Mouse (Mus musculus): ENCODE measurements around the gene Rapgef4. TPM values are rescaled to one million over a fixed set of nuclear protein-coding genes. Genes with fewer than 3 reads are reported as not detected.
A peak's percentile ranks its signal among the peaks of the same experiment; 100 is the strongest.

The Rapgef4 gene
- total RNA-seq, 2 experiments from 2014 or later = 152 to 156 TPM

DNA sequence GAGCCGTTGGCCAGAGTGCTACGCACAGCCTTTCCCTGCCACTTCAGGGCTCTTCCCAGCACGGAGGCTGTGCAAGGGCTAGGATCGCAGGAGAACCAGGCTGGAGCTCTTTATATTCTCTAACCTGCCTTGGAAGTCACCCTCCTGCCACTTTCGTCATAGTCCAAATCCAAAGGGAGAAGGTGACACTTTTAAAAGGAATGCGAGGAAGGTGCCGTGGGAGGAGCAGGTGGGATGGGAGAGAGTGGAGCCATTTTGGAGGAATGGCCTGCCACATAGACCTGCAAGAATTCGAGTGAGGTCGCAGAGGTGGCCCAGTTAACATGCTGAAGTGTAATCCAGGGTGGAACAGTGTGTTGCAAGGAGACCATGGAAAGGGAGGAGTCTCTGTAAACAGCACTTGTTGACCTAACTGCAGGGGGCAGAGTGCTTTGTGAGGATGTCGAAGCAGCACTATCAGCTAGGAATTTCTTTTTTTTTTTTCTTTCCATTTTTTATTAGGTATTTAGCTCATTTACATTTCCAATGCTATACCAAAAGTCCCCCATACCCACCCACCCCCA, 94.0 kb downstream of the Rapgef4 start:
- DNase-seq (ENCODE audit: low spot score in 2 of 2) = no peak

DNA sequence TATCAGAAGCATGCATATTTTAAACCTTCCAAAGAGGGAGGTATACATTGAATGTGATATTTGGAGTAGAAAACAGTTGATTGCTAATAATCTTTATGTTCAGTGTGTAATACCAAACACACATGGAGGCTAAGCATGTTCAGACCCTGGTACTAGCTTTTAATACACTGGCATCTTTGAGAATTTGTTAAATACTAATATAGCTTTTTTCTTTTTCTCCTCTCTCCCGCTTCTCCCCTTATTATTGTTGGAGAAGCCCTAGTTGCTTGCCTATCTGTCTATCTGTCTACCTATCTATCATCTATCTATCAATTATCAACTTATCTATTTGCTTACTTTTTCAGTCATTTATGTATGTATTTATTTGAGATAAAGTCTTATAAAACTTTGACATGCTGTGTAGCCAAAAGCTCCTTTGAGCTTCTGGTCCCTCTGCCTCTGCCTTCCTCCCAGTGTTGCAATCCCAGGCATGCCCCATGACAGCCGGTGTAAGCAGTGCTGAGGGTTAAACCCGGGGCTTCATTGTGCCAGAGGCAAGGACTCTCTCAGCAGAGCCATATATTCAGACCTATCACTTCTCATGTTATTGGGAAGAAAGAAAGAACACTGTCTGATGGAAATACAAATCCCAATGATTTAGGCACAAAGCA, 96.6 kb downstream of the Rapgef4 start:
- no peak for DNase-seq (ENCODE audit: low spot score in 2 of 2)

DNA sequence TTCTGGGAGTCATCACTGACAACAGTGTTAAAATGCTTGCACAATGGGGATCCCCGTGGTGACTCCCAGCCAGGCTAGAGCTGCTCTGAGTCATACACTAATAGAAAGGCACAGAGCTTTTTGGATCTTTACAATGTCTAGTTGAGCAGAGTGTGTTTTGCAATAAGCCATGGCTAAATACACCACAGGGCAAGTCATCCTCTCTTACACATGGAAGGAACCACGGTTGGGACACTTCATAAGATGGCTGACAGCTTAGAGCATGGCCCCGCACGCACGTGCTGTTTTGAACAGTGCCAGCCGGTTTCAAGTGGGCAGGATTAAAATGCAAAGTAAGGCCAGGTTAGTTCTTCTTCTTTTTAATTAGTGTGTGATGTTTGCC, 97.1 kb downstream of the Rapgef4 start:
- DNase-seq (ENCODE audit: low spot score in 2 of 2) = no peak

DNA sequence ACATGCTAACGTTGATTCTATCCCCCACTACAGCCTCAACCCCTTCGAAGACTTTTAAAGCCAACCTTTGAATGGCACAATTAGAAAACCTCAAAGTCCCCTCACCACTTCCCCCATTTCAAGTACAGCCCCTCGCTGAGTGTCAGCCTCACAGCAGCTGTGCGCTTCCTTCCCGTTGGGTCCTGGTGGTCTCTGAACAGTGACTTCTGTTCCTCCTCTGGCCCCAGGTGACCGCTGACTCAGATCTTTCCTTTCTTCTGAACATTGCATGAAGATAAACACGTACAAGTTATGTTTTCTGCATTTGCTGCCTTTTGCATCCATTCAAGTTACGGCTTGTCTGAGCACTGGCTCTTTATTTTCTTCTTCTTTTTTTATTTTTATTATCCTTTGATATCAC, 98.1 kb downstream of the Rapgef4 start:
- DNase-seq (ENCODE audit: low spot score in 2 of 2) = no peak

DNA sequence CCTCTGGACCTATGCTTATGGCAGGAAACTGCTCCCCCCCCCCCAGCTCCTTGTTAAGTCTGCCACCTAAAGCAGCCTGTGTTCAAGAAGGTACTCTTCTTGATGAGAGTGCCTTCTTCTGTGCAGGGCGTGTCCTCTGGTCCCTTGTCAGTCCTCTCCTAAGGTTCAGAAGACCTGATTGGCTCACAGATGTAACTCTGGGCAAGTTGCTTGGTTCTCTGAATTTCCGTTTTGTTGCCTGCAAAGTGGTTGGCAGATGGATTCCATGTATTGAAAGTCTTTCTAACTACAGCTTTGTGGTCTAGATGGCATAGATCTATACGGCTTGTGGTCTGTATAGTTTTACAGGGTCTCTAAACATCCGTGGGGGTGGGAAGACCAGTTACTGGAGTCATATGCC, 101.8 kb downstream of the Rapgef4 start:
- no peak for DNase-seq (ENCODE audit: low spot score in 2 of 2)

DNA sequence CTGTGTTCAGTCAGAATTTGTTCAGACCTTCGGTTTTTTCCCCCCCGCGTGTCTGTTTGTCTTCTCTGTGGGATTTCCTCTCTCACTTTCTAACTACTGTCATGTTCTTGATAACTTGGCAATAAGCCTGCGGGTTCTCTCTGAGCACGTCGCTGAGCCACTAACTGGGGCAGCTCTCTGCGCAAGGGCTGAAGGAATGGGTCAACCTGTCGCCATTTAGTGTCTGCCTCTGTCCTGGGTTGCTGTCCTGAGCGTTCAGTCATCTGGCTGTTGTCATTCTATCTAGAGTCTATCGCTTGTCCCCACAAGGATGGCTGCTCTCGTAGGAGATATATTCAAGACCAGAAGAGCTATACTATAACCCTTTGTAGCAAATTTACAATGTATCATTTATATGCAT, 107.8 kb downstream of the Rapgef4 start:
- no peak for DNase-seq (ENCODE audit: low spot score in 2 of 2)

DNA sequence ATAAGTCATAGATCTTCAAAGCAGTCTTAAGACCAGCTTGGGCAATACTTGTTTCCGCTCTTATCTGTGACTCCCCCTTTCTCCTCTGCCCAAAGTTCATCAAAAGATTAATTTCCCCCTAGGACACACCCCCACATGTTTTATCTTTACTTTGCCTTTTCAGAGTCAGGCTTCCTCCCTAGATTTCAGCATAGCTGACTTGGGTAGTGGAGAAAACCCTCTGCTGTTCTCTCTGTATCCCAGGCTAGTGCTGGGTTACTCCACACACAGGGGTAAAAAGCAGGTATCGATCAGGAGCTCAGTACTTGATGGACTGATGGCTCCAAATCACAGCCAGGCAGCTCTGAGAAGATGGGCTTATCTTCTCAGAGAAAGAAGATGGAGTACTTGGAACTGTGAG, 109.0 kb downstream of the Rapgef4 start:
- DNase-seq (ENCODE audit: low spot score in 2 of 2) = no peak

DNA sequence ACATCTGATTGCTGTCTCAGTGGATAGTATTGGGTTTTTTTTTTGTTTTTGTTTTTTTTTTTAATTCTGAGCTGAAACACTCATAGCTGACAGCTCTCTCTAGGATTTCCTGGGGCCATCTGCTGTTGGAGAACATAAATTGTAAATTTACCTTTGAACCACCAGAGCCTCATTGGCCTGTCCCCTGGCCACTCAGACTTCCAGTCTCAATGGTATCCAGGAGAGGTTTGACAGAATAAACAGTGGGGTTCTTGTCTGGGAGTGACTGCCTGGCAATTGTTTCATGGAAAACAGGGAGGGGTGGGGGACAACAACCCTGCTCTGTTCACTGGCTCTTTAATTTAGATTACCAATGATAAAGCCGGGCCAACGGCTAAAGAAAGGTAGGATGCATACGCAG, 111.0 kb downstream of the Rapgef4 start:
- DNase-seq (ENCODE audit: low spot score in 2 of 2) = no peak

DNA sequence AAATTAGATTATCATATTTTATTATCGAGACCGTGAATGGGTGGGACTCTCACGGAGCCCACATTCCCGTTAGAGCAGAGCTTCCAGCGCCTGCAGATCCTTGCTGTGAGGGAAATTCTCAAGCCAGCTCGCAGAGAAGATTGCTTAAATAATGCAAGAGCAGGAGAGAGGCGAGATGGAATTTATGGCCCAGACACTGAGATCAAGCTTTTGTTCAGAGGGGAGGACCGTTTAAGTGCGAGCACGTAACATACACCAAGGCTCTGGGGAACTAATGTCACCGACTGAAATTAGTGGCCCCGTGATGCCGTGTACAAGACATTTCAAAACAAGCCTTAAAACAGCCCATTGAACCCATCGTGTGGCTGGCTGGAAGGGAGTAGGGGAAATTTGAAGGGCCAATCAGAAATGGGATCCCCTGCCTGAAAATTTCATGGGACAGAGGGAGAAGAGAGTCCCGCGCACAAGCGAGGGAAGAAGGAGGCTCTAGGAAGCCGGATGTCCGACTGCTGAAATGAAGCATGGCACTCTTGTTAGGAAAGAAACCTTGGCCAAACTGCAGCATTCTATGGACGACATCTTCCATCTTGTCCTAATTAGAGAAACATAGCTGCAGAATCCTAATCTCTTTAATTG, 112.5 kb downstream of the Rapgef4 start:
- no peak for DNase-seq (ENCODE audit: low spot score in 2 of 2)

DNA sequence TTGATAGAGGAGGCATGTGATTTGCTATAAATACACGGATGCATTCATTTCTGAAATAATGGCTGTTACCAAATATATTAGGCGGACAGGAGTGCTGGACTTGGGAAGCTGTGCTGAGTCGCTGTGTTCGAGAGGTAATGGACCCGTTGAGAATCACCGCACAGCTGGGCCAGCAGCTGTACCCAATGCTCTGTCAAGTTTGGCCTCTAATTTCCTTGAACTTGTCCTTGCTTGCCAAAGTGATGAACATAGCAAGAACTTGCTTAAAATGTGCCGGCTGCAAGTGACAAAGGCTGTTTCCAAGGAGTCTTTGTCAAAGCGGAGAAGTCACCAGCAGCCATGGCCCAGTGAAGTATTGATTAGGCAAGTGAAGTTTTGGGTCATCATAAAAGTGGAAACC, 113.0 kb downstream of the Rapgef4 start:
- no peak for DNase-seq (ENCODE audit: low spot score in 2 of 2)

DNA sequence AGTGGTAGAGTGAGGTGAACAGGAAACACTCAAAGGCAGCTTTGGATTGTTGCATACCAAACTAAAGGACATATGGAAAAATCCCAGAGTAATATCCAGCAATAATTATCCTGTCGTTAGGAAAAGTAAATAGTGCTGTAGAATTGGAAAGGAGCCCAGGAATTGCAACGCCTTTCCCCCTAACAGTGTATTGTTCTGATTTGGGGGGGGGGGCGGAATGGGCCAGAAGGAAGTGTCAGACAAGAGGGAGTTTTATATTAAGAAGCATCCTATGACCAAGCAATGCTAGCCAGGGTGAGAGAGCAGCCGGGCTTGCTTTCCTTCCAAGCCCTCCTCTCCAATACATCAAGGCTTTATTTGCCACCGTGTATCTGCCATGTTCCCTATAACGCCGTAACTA, 113.4 kb downstream of the Rapgef4 start:
- no peak for DNase-seq (ENCODE audit: low spot score in 2 of 2)

DNA sequence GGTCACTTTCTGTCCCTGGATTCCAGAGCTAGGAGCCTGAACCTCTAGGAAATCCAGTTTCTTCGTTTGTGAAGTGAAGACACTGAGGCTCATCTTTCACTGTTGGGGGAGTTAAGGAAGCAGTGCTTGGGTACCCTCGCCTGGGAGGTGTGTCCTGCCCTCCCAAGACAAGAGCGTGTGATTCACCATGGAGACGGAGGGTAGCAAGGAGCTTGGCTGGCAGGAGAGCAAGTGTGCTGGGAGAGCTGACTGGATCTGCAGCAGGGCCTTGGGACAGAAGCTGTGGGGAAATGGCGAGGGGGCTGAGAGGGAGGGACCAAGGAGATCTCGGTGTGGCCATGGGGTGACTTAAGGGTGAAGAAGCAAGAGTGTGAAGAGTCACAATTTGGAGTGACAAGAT, 114.0 kb downstream of the Rapgef4 start:
- no peak for DNase-seq (ENCODE audit: low spot score in 2 of 2)

DNA sequence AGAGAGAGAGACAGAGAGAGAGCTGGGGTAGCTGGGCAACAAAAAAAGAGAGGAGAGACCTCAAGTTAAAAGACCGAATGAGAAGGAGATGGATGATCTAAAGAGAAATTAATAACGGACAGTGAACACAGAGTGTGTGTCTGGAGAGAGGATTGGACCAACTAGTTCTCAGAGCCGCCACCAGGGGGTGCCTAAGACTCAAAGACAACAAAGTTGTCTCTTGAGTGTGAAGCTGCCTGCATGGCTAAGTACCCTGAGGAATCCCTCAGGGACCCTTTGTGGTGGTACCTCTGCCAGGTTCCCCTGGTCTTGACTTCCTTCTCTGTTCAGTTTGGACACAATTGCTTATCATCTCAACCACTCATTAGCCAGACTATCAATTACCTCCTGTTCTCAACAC, 115.3 kb downstream of the Rapgef4 start:
- peak; percentile 46 to 48 for DNase-seq (ENCODE audit: low spot score in 2 of 2)

DNA sequence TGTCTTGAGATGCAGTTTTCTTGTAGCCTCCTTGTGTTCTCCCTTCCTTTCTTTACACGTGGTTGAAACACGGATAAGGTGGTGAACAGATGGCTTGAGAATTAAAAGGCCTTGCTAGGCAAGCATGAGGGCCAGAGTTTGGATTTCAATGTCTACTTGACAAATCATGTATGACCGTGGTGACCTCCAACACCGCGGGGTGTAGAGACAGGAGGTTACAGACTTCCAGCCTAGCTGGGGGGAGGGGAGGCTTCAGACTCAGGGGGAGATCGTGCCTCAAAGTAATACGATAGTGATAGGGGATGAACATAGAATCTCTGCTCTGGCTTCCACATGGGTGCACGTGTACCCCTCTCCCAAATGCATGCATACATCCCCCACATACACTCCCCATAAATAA, 117.3 kb downstream of the Rapgef4 start:
- no peak for DNase-seq (ENCODE audit: low spot score in 2 of 2)

DNA sequence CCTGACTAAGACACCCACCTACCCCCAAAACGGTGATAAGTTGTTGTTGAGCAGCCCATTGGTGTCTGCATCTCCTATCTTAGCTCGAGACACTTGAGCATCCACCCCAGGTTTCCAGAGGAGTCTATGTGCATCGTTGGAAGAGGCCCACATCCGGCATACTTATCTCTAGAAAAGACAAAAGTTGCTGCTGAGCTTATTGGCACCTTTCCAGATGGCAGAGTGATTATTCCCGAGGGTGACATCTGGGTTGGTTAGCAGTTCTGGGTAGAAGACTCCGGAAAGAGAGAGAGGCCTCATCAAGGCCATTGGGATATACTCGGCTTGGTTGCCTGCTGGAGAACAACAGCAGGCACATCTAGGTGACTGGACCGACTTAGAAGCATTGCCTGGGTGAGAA, 123.6 kb downstream of the Rapgef4 start:
- DNase-seq (ENCODE audit: low spot score in 2 of 2) = no peak

DNA sequence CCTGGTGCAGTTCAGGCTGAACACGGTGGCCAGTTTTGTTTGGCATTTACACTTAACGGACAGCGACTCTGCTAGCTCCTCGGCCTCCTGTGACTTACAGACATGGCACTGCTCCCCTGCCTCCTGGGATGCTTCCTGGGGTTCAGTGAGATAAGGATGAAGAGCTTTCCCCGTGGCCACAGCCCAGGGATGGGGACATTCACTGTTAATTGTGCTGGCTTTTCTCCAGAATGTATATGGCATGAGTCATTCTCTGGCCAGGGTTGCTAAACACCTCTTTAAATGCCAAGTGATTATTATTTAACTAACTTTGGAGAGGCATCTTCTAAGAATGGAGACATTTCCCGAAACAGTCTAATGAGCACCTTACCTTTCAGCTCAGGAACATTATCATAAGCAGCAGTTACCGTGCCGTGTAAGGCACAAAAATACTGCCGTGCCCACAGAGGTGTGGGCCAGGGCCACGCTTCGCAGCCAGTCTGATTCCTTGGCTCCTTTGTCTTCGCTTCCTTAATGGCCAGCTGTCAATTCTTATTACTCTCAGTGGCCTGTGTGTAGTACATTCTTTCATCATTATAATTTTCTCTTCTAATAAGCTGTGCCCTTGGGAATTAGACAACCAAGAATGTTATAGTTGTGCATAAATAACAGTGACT, 126.6 kb downstream of the Rapgef4 start:
- DNase-seq (ENCODE audit: low spot score in 2 of 2) = no peak

DNA sequence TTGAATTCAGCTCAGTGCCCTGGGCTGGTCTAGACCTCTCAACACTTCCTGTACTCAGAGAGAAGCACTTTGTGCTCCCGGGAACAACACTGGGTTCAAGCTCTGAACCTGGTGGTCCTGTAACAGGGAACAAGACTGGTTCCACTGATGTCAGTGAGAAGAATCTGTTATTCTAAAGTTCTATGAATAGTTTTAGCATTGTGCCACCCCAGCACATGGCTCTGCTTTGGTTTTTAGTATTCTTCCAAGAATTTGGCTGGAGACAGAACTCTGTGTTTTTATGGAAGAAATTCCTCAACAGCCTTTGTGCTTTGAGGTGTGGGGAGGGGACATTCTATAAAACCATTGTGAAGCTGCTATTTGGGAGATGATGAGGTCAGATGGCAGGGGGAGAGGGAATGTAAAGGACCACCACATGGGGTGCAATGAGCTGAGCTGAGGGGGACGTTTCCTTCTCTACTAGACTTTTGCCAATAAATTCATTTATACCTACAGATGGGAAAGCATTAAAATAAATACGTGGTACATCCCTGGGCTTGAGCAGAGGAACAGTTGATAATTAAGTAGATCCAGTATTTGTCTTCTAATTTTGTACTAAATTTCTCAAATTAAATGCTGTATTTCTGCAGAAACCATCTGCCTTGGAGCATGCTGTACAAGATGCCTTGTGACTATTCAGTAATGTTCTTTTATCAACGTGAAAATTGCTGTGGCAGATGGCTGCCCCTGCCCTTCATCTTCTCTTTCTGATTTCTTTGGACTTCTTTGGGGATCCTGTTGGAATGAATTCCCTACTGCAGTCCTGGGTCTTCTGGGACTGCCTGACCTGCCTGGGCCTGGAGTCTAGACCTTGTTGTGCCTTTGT, 127.6 kb downstream of the Rapgef4 start:
- no peak for DNase-seq (ENCODE audit: low spot score in 2 of 2)

DNA sequence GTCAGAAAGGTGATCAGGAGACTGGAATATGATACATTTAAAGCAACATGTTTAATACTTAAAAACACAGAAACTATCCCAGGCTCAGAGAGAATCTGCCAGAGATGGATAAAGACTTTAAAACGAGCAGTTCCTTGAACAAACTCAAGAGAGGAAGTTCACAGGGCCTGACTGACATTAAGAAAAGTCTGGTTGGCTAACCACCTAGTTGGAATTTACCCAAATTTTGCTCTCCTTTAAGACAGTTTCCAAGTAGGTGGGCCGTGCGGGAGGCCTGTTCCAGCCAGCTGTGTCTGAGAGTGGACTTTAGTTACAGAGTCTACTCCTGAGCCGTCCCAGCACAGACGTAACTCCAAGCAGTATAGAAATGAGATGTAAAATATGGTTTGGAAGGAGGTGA, 129.4 kb downstream of the Rapgef4 start:
- no peak for DNase-seq (ENCODE audit: low spot score in 2 of 2)

DNA sequence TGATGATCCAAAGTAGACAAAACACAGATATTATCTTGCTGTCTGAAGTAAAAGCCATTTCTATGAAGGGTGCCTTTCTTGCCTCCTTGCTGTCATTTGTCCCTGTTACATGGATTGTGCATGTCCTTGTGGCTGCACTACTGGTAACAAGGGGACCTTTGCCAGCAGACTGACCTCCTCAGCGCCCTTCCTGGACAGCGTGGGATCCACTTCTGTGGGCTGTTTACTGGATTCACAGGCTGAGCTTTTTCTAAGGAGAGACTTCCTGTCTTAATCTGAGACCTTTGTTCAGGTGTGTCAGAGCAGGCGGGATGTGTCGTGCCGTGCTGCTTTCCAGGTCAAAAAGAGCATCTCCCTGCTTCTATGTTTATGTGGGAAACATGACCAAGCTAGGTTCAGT, 132.7 kb downstream of the Rapgef4 start:
- no peak for DNase-seq (ENCODE audit: low spot score in 2 of 2)

DNA sequence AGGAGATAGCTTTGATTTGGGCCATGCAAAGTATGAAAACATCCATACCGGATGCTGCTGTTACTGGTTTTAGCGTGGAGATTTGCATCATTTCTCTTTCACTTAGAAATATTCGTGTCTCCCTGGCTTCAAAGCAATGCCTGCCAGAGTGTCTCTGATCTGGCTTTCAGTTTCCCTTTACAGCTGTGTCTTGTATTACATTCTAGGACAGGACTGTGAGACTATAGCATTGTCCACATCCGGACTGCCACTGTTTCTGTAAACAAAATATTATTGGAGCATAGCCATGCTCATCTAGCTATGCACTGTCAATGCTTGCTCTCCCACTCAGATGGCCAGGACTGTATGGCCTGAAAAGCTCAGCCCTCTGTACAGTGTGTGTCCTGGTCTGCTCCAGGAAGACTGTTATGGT, 133.1 kb downstream of the Rapgef4 start:
- DNase-seq (ENCODE audit: low spot score in 2 of 2) = no peak

DNA sequence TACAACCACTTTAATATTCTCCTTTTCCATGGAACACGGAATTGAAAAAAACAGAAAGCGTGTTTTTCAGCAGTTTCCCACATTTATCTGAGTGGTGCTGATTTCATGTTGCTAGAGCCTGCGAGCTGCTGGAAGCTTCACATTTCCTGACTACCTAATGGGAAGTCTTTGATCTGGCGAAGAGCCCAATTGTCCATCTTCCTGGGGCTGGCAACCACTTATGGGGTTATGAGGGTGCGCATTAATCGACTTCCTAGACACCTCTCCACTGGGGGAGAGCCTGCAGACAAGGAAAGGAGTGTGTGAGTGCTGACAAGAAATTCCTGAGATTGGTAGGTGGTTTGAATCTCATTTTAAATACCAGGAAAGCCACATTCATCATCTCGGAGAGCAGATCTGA, 135.1 kb downstream of the Rapgef4 start:
- DNase-seq (ENCODE audit: low spot score in 2 of 2) = no peak

DNA sequence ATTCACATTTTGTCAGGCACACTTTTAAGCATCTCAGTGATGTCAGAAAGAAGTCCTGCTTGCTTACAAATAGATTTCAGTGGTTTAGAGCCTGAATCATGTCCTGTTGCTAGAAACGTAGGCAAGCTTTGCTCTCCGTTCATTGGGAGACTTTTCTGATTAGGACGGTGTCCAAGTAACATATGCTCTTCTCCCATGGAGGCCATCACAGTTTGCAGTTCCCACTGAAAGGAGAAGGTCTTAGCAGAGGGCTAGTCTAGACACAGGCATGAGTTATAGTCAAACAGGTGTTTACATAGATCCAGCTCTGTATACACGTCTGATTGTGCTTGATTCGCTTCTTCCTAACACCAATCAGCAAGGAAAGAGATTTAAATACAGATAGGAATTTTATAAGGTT, 135.7 kb downstream of the Rapgef4 start:
- DNase-seq (ENCODE audit: low spot score in 2 of 2) = no peak

Data from layer of hippocampus, postnatal 10 days (tissue).